22 mouse cellular contexts compared by ENCODE assay signal in genomic region chr17:28488258-28489013, GRCm38 (mm10). TPM values are rescaled to one million over a fixed set of nuclear protein-coding genes. Genes with fewer than 3 reads are reported as not detected.
DNase-seq lines count a peak whose midpoint lies in the region; ATAC-seq and TF ChIP-seq lines count a peak whose summit lies in the region.
"Had no signal": no experiment of that assay in that cellular context is flagged by ENCODE, and none has a peak within 500 bp of the region (broad histone marks: within the 10 kb centered on the region; RNA-seq: fewer than 3 reads in every experiment).

No protein-coding gene starts in this region.

- H3K36me3 ChIP-seq in CH12.LX (replicated peaks in 1 of 2; ENCODE audit: control insufficient read depth in 1 of 2, insufficient read depth in 1 of 2, low read length in 1 of 2) = no peaks in the 10 kb centered on the region
- no peaks in the 10 kb centered on the region for H3K36me3 ChIP-seq in forebrain, embryonic 15.5 days
- H3K36me3 ChIP-seq: embryonic facial prominence, embryonic 12.5 days; G1E; heart, embryonic 15.5 days; hindbrain, embryonic 10.5 days; kidney, embryonic 15.5 days; midbrain, embryonic 12.5 days; neural tube, embryonic 15.5 days had no signal

- no peak for TF ChIP-seq CTCF in CH12.LX (conservative IDR thresholded peaks at IDR 0.05 in 1 of 2, IDR thresholded peaks at IDR 0.05 in 1 of 2; ENCODE audit: low read depth in 2 of 2, low read length in 2 of 2)

- H3K4me1 ChIP-seq in CH12.LX (ENCODE audit: control insufficient read depth in 1 of 2, insufficient read depth in 2 of 2) = peaks cover 5 to 37% of the 10 kb centered on the region in 2 experiments
- peaks cover 13% of the 10 kb centered on the region for H3K4me1 ChIP-seq in forebrain, embryonic 15.5 days

- no peaks in the 10 kb centered on the region for H3K27me3 ChIP-seq in CH12.LX (replicated peaks)
- H3K27me3 ChIP-seq in forebrain, embryonic 15.5 days = no peaks in the 10 kb centered on the region
- H3K27me3 ChIP-seq: embryonic facial prominence, embryonic 12.5 days; heart, embryonic 15.5 days; kidney, embryonic 15.5 days; midbrain, embryonic 12.5 days; neural tube, embryonic 15.5 days had no signal

- ATAC-seq in forebrain, embryonic 15.5 days (replicated peaks) = no peak
- ATAC-seq: forebrain, embryonic 16.5 days; inflammation-experienced regulatory T-cells, adult 6 months had no signal

- peaks cover 3% of the 10 kb centered on the region for H3K9me3 ChIP-seq in CH12.LX (replicated peaks; ENCODE audit: low read length)
- no peaks in the 10 kb centered on the region for H3K9me3 ChIP-seq in forebrain, embryonic 15.5 days
- H3K9me3 ChIP-seq: embryonic facial prominence, embryonic 12.5 days; heart, embryonic 15.5 days; hindbrain, embryonic 10.5 days; kidney, embryonic 15.5 days; midbrain, embryonic 12.5 days; neural tube, embryonic 15.5 days had no signal

- DNase-seq in A20 (ENCODE audit: low read depth, low spot score) = peak; percentile 77
- peak; percentile 97 for DNase-seq in CH12.LX (ENCODE audit: extremely low read depth)
- DNase-seq in induced T-regulatory cell, adult 2 months (ENCODE audit: low read depth) = peak; percentile 84
- peak; percentile 66 for DNase-seq in thymus, postnatal 14 days
- no peak for DNase-seq in urinary bladder, adult 18-20 months (ENCODE audit: low spot score in 2 of 2)
- no peak for DNase-seq in gastrocnemius, postnatal 4 days (ENCODE audit: low spot score in 2 of 2)
- DNase-seq: adrenal gland, adult 8-10 months; liver had no signal

- peak; percentile 3 for TF ChIP-seq RAD21 in CH12.LX (IDR thresholded peaks at IDR 0.05; ENCODE audit: low read depth, low read length)

- dilution Hi-C loops in CH12.LX (cut with MboI; ENCODE audit: extremely low pct_ligation_motif_present, extremely low pct_unique_long_range_greater_than_20kb, low sequenced_read_pairs) = no loop called here

- 72% methylated on average over 7 of the region's 7 CpGs for WGBS in forebrain, embryonic 15.5 days

- no peak for TF ChIP-seq POLR2A in CH12.LX (IDR thresholded peaks at IDR 0.05; ENCODE audit: low read depth, low read length)

- in situ Hi-C loops in CH12.LX (cut with MboI; ENCODE audit: low pct_ligation_motif_present, low pct_unique_long_range_greater_than_20kb, low sequenced_read_pairs) = no loop called here

- H3K4me3 ChIP-seq in CH12.LX (replicated peaks in 1 of 3; ENCODE audit: low read depth in 2 of 3, low read length in 2 of 3, poor library complexity in 1 of 3) = no peak overlapping the region
- no peak overlapping the region for H3K4me3 ChIP-seq in forebrain, embryonic 15.5 days
- H3K4me3 ChIP-seq: embryonic facial prominence, embryonic 12.5 days; heart, embryonic 15.5 days; hindbrain, embryonic 10.5 days; kidney, embryonic 15.5 days; midbrain, embryonic 12.5 days; neural tube, embryonic 15.5 days had no signal

- H3K27ac ChIP-seq in CH12.LX (ENCODE audit: insufficient read depth, low read depth) = peak overlapping the region; percentile 38
- no peak overlapping the region for H3K27ac ChIP-seq in forebrain, embryonic 15.5 days (replicated peaks)
- H3K27ac ChIP-seq: embryonic facial prominence, embryonic 12.5 days; heart, embryonic 15.5 days; hindbrain, embryonic 10.5 days; kidney, embryonic 15.5 days; macrophage; midbrain, embryonic 12.5 days; neural tube, embryonic 15.5 days had no signal

- H3K79me2 ChIP-seq in CH12.LX (replicated peaks; ENCODE audit: control insufficient read depth, extremely low read depth, insufficient read depth, poor library complexity, severe bottlenecking) = peaks cover 6% of the 10 kb centered on the region; the same call in 1 of the 2 replicates

- peak overlapping the region; percentile 75 for H3K4me2 ChIP-seq in CH12.LX (ENCODE audit: insufficient read depth, low read depth, poor library complexity, severe bottlenecking)
- no peak overlapping the region for H3K4me2 ChIP-seq in forebrain, embryonic 15.5 days (replicated peaks)
- H3K4me2 ChIP-seq: embryonic facial prominence, embryonic 12.5 days; heart, embryonic 15.5 days; kidney, embryonic 15.5 days; midbrain, embryonic 12.5 days; neural tube, embryonic 15.5 days had no signal

- no peak overlapping the region for H3K9ac ChIP-seq in CH12.LX (ENCODE audit: insufficient read depth, low read depth)
- no peak overlapping the region for H3K9ac ChIP-seq in forebrain, embryonic 15.5 days (replicated peaks)
- H3K9ac ChIP-seq: embryonic facial prominence, embryonic 12.5 days; heart, embryonic 15.5 days; kidney, embryonic 15.5 days; midbrain, embryonic 12.5 days; neural tube, embryonic 15.5 days had no signal

- TF ChIP-seq EP300 in CH12.LX (IDR thresholded peaks at IDR 0.05; ENCODE audit: low read length) = peak; percentile 90

TF ChIP-seq in CH12.LX, 34 proteins besides CTCF, POLR2A, EP300 and RAD21:
- TF ChIP-seq SMC3 (IDR thresholded peaks at IDR 0.05; ENCODE audit: low read depth, low read length) (0 out of 2 replicates have a peak, but pooled peaks have one; percentile 13), UBTF (IDR thresholded peaks at IDR 0.05; ENCODE audit: low read depth, low read length) (no peak), IRF4 (IDR thresholded peaks at IDR 0.05; ENCODE audit: low read depth, low read length) (peak; percentile 95), ZMIZ1 (IDR thresholded peaks at IDR 0.05; ENCODE audit: low read depth, low read length) (no peak), GABPA (IDR thresholded peaks at IDR 0.05; ENCODE audit: insufficient replicate concordance, low read depth, low read length) (no peak), CHD1 (IDR thresholded peaks at IDR 0.05; ENCODE audit: low read depth, low read length) (no peak), ETS1 (conservative IDR thresholded peaks at IDR 0.05; ENCODE audit: low read depth, low read length) (peak; percentile 86; the same call in 1 of the 2 replicates), MAFK (IDR thresholded peaks at IDR 0.05; ENCODE audit: insufficient replicate concordance, low read length) (peak; percentile 75), SIN3A (IDR thresholded peaks at IDR 0.05; ENCODE audit: low read length) (peak; percentile 76), NELFE (IDR thresholded peaks at IDR 0.05; ENCODE audit: low read depth, low read length) (no peak), JUND (conservative IDR thresholded peaks at IDR 0.05; ENCODE audit: low read depth, low read length) (no peak; the same call in 1 of the 2 replicates), USF2 (conservative IDR thresholded peaks at IDR 0.05; ENCODE audit: low read depth, low read length) (no peak), CHD2 (IDR thresholded peaks at IDR 0.05; ENCODE audit: low read length) (peak; percentile 87), POLR2AphosphoS2 (IDR thresholded peaks at IDR 0.05; ENCODE audit: low read depth, low read length) (no peak; the same call in 1 of the 2 replicates), MXI1 (IDR thresholded peaks at IDR 0.05; ENCODE audit: low read depth, low read length) (peak; percentile 65; the same call in 1 of the 2 replicates), MEF2A (IDR thresholded peaks at IDR 0.05; ENCODE audit: borderline replicate concordance, low read depth, low read length) (peak; percentile 80), MAX (IDR thresholded peaks at IDR 0.05; ENCODE audit: low read length) (peak; percentile 39; the same call in 1 of the 2 replicates), ZC3H11A (IDR thresholded peaks at IDR 0.05; ENCODE audit: low read depth, low read length) (no peak), HCFC1 (IDR thresholded peaks at IDR 0.05; ENCODE audit: low read depth, low read length) (peak; percentile 35; the same call in 1 of the 2 replicates), NRF1 (IDR thresholded peaks at IDR 0.05; ENCODE audit: low read depth, low read length) (no peak), ZNF384 (IDR thresholded peaks at IDR 0.05; ENCODE audit: low read depth, low read length) (peak; percentile 92), TBP (conservative IDR thresholded peaks at IDR 0.05; ENCODE audit: low read depth, low read length) (no peak), E2F4 (IDR thresholded peaks at IDR 0.05; ENCODE audit: insufficient replicate concordance, low read depth, low read length) (no peak), KAT2A (IDR thresholded peaks at IDR 0.05; ENCODE audit: insufficient replicate concordance, low read length) (no peak), MAZ (IDR thresholded peaks at IDR 0.05; ENCODE audit: low read depth, low read length) (peak; percentile 85; the same call in 1 of the 2 replicates), USF1 (IDR thresholded peaks at IDR 0.05; ENCODE audit: low read depth, low read length) (no peak), ZKSCAN1 (IDR thresholded peaks at IDR 0.05; ENCODE audit: borderline replicate concordance, low read depth, low read length) (no peak), RCOR1 (conservative IDR thresholded peaks at IDR 0.05; ENCODE audit: low read depth, low read length) (peak; percentile 65; the same call in 1 of the 2 replicates), PAX5 (IDR thresholded peaks at IDR 0.05; ENCODE audit: low read length) (no peak), JUN (IDR thresholded peaks at IDR 0.05; ENCODE audit: insufficient read depth, low read depth, low read length) (peak; percentile 40; the same call in 1 of the 2 replicates), ELF1 (IDR thresholded peaks at IDR 0.05; ENCODE audit: low read depth, low read length) (no peak), BHLHE40 (IDR thresholded peaks at IDR 0.05; ENCODE audit: low read depth, low read length) (peak; percentile 67), TCF12 (IDR thresholded peaks at IDR 0.05; ENCODE audit: low read depth, low read length) (peak; percentile 97), MYC (IDR thresholded peaks at IDR 0.05; ENCODE audit: low read depth, low read length) (no peak)

RNA-seq across cellular contexts. Expression of gene Fkbp5, which starts 28.9 kb away (rescaled TPM):
- total RNA-seq in CH12.LX (2012; rRNA removed) (14.4 and 17.5 TPM in 2 replicates), CH12.LX (2014; rRNA removed) (21.5 and 22.6 TPM in 2 replicates)
- polyA plus RNA-seq in CH12.LX (2012; ENCODE audit: insufficient read length, low read depth) = 31.4 and 35.3 TPM in 2 replicates
- 32.8 and 34.6 TPM in 2 replicates for polyA plus RNA-seq in forebrain, embryonic 15.5 days (2015; fragmentation: Nextera tagmentation; extraction: Ambion mirVana)
- total RNA-seq in gastrocnemius, postnatal 4 days (2021) = 10 to 100 TPM; 11.5 to 12.0 TPM

RNA-seq across cellular contexts. Expression of gene Armc12, which starts 42.2 kb away (rescaled TPM):
- not detected in 2 replicates for total RNA-seq in CH12.LX (2012; rRNA removed)
- total RNA-seq in CH12.LX (2014; rRNA removed) = not detected in 2 replicates
- not detected in 2 replicates for polyA plus RNA-seq in CH12.LX (2012; ENCODE audit: insufficient read length, low read depth)
- polyA plus RNA-seq in forebrain, embryonic 15.5 days (2015; fragmentation: Nextera tagmentation; extraction: Ambion mirVana) = not detected in 2 replicates
- total RNA-seq in gastrocnemius, postnatal 4 days (2021) = not detected
- total RNA-seq: adrenal gland, adult 8-10 months; G1E; layer of hippocampus, postnatal 14 days; left cerebral cortex, postnatal 10 days had no signal
- polyA plus RNA-seq: embryonic facial prominence, embryonic 12.5 days; forebrain, embryonic 16.5 days; G1E; heart, embryonic 15.5 days; hindbrain, embryonic 10.5 days; kidney, embryonic 15.5 days; large intestine, adult 2 months; macrophage; midbrain, embryonic 12.5 days; neural tube, embryonic 15.5 days had no signal

Comparison
In these comparisons a context has a peak if more than half of its experiments do, and no peak if none do; other contexts are left out.
1. DNase-seq: peak in A20 (single experiment), CH12.LX (single experiment), induced T-regulatory cell, adult 2 months (single experiment) and thymus, postnatal 14 days (single experiment); none in urinary bladder, adult 18-20 months (0 of 2) and gastrocnemius, postnatal 4 days (0 of 2).